Mouse (Mus musculus) heart, postnatal 0 days (tissue): ENCODE data around the gene Nt5m. TPM values are rescaled to one million over a fixed set of nuclear protein-coding genes. Genes with fewer than 3 reads are reported as not detected.

Source experiments
- ATAC-seq: fragments of 200-750 bp; cut with Nextera tagmentation; 2 replicates; pipeline ENCODE4 v1.8.0; 2017; ENCODE audit warnings: low read depth, moderate number of reproducible peaks, moderate library complexity; ENCODE audit not compliant: insufficient read depth
- DNase-seq: peaks from one replicate; pipeline ENCODE4 v3.0.0-alpha.2; 2016; ENCODE audit warnings: low spot score
- H3K27ac ChIP-seq: fragments of 300-500 bp; sonication (generic); 2 replicates; pipeline ENCODE4 v1.5.1; 2014; ENCODE audit warnings: low read depth, mild to moderate bottlenecking
- H3K27me3 ChIP-seq: fragments of 300-500 bp; sonication (generic); 2 replicates; pipeline ENCODE4 v1.6.1; 2014; ENCODE audit warnings: low read length, mixed read lengths; ENCODE audit not compliant: control insufficient read depth, insufficient read depth
- H3K36me3 ChIP-seq: fragments of 300-500 bp; sonication (generic); replicated peaks from 2 replicates; pipeline ENCODE4 v1.6.1; 2014; ENCODE audit warnings: low read length, mixed read lengths; ENCODE audit not compliant: control insufficient read depth, insufficient read depth
- H3K4me1 ChIP-seq: fragments of 300-500 bp; sonication (generic); 2 replicates; pipeline ENCODE4 v1.6.1; 2014; ENCODE audit warnings: antibody characterized with exemption; ENCODE audit not compliant: control insufficient read depth, insufficient read depth
- H3K4me2 ChIP-seq: fragments of 300-500 bp; sonication (generic); 2 replicates; pipeline ENCODE4 v1.6.1; 2014; ENCODE audit warnings: low read depth, mild to moderate bottlenecking, low read length, moderate library complexity
- H3K4me3 ChIP-seq: fragments of 300-500 bp; sonication (generic); 2 replicates; pipeline ENCODE4 v1.5.1; 2014; ENCODE audit warnings: low read depth, low read length
- H3K9ac ChIP-seq: fragments of 300-500 bp; sonication (generic); replicated peaks from 2 replicates; pipeline ENCODE4 v1.6.1; 2014; ENCODE audit warnings: low read depth, low read length, mixed read lengths
- H3K9me3 ChIP-seq: fragments of 300-500 bp; sonication (generic); replicated peaks from 2 replicates; pipeline ENCODE4 v1.6.1; 2016; ENCODE audit warnings: low read length; ENCODE audit not compliant: control insufficient read depth
- CTCF ChIP-seq: IDR thresholded peaks from 2 replicates; pipeline ENCODE4 v1.5.1; 2016; ENCODE audit warnings: antibody characterized with exemption, control low read depth, low read depth
- EP300 ChIP-seq: IDR thresholded peaks from 2 replicates; pipeline ENCODE4 v1.6.1; 2016; ENCODE audit warnings: antibody characterized with exemption, low read depth
- WGBS: fragments of 180-500 bp; shearing (Covaris S2); extraction: QIAGEN DNeasy Blood & Tissue Kit; methylation state at CpG from one replicate; pipeline ENCODE4 v1.1.7; 2014; 5-methylcytosine and 5-hydroxymethylcytosine counted together
- polyA plus RNA-seq: library from polyadenylated mRNA; unstranded; fragments of >200 nt; fragmentation: Nextera tagmentation; extraction: Ambion mirVana; gene quantifications from 2 replicates; pipeline ENCODE4 v1.2.1, GENCODE M21; 2015
- total RNA-seq: library from RNA; depleted of rRNA; stranded (reverse); fragments of >200 nt; gene quantifications from 2 replicates; pipeline ENCODE4 v1.2.3, GENCODE M21; 2014; ENCODE audit warnings: low replicate concordance

Nt5m gene
- total and polyA plus RNA-seq, 2 experiments from 2014 or later, result 42.3 to 63.1 TPM

DNA sequence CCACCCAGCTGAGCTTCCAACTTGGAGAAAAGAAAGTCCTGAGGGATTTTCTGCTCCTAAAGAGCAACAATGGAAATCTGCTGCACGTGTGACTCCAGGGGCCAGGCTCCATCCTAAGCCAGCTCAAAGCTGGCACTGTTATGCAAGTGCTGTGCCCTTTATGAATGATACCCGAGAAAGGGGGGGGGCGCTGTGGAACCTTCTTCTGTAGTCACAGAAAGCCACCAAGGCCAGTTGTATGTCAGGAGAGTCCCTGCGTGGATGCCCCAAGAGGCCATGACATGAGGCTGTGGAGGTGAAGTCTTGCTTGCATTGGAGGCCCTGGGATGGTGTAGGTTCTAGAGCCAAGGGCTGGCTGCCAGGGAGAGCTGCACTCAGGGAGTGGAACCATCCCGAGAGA is 48.9 kb downstream of the Nt5m start:
- H3K36me3 ChIP-seq, result no peaks in the 10 kb centered on the region
- no peak overlapping the region for H3K4me2 ChIP-seq
- no peak overlapping the region for H3K27ac ChIP-seq
- no peak for TF ChIP-seq CTCF
- TF ChIP-seq EP300, result no peak
- no peak for ATAC-seq
- H3K4me3 ChIP-seq, result no peak overlapping the region
- H3K9me3 ChIP-seq, result no peaks in the 10 kb centered on the region
- H3K4me1 ChIP-seq, result peaks cover 3% of the 10 kb centered on the region; the same call in 1 of the 2 replicates
- 71% methylated on average over 5 of the region's 5 CpGs for WGBS
- H3K9ac ChIP-seq, result no peak overlapping the region
- no peaks in the 10 kb centered on the region for H3K27me3 ChIP-seq
- DNase-seq, result no peak

GRCm38 (mm10) chr11:59891854-59892253 is 52.6 kb downstream of the Nt5m start:
- ATAC-seq (no peak), DNase-seq (no peak)
- TF ChIP-seq EP300, result no peak
- no peak overlapping the region for H3K4me2 ChIP-seq
- no peaks in the 10 kb centered on the region for H3K9me3 ChIP-seq
- H3K36me3 ChIP-seq, result no peaks in the 10 kb centered on the region
- no peak overlapping the region for H3K4me3 ChIP-seq
- 77% methylated on average over 6 of the region's 6 CpGs for WGBS
- no peak overlapping the region for H3K9ac ChIP-seq
- H3K4me1 ChIP-seq, result no peaks in the 10 kb centered on the region
- H3K27ac ChIP-seq, result no peak overlapping the region
- no peaks in the 10 kb centered on the region for H3K27me3 ChIP-seq

GRCm38 (mm10) chr11:59893153-59893788 is 54.0 kb downstream of the Nt5m start:
- Histone ChIP-seq H3K9me3 (no peaks in the 10 kb centered on the region), H3K4me2 (no peak overlapping the region), H3K27ac (no peak overlapping the region), H3K27me3 (no peaks in the 10 kb centered on the region), H3K9ac (no peak overlapping the region), H3K4me1 (peaks cover 8% of the 10 kb centered on the region; the same call in 1 of the 2 replicates), H3K4me3 (no peak overlapping the region), H3K36me3 (no peaks in the 10 kb centered on the region)
- TF ChIP-seq EP300 (no peak), CTCF (no peak)
- WGBS, result 67% methylated on average over 10 of the region's 10 CpGs
- ATAC-seq (no peak), DNase-seq (no peak)

DNA sequence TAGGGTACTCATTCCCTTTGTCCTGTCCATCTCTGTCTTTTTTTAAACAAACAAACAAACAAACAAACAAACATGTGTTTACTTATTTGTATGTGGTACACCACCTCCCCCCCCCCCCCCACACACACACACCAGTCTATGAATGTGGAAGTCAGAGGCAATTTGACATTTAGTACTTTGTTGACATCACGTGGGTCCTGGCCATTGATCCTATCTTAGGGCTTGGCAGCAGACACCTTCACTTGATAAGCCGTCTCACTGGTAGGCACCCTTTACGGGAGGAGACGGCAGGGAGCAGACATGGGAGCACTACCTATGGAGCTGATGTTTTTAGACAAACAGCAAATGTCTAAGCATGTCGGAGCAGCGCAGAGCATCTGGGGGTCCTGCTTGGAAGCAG is 55.7 kb downstream of the Nt5m start:
- Histone ChIP-seq H3K4me3 (no peak overlapping the region), H3K4me1 (peaks cover 16% of the 10 kb centered on the region), H3K36me3 (no peaks in the 10 kb centered on the region), H3K27me3 (no peaks in the 10 kb centered on the region), H3K27ac (no peak overlapping the region), H3K4me2 (no peak overlapping the region), H3K9me3 (no peaks in the 10 kb centered on the region), H3K9ac (no peak overlapping the region)
- TF ChIP-seq EP300 (no peak), CTCF (no peak)
- ATAC-seq, result no peak
- no peak for DNase-seq
- WGBS, result 42% methylated on average over 6 of the region's 6 CpGs

DNA sequence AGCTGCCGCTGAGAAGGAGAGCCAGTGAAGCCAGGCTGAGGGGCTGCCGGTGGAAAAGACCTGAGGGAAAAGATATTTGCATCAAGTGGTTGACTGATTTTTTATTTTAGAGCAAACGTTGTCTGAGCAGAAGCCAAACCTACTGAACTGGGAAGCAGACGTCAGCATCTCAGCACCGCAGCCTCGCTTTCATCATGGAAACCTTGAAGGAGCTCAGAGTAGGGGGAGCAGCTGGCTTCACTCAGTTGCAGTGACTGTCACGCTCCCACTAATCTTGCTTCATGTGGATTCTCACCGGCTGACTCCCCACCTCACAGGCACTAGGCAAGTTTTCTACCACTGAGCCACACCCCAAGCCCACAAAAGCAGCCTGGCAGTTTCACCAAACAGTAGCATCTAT is 56.1 kb downstream of the Nt5m start:
- Histone ChIP-seq H3K4me3 (no peak overlapping the region), H3K36me3 (no peaks in the 10 kb centered on the region), H3K4me2 (no peak overlapping the region), H3K9ac (no peak overlapping the region), H3K27ac (no peak overlapping the region), H3K27me3 (no peaks in the 10 kb centered on the region), H3K4me1 (peaks cover 20% of the 10 kb centered on the region), H3K9me3 (no peaks in the 10 kb centered on the region)
- 52% methylated on average over 8 of the region's 8 CpGs for WGBS
- no peak for TF ChIP-seq EP300
- no peak for TF ChIP-seq CTCF
- ATAC-seq (no peak), DNase-seq (no peak)

GRCm38 (mm10) chr11:59897981-59898599 is 58.8 kb downstream of the Nt5m start:
- Histone ChIP-seq H3K27ac (peak overlapping the region; percentile 36), H3K4me3 (no peak overlapping the region), H3K9me3 (no peaks in the 10 kb centered on the region), H3K4me2 (no peak overlapping the region), H3K36me3 (no peaks in the 10 kb centered on the region), H3K9ac (no peak overlapping the region), H3K27me3 (no peaks in the 10 kb centered on the region), H3K4me1 (peaks cover 33% of the 10 kb centered on the region)
- ATAC-seq, result peak; percentile 16; the same call in 1 of the 2 replicates
- 35% methylated on average over 11 of the region's 11 CpGs for WGBS
- TF ChIP-seq CTCF (no peak), EP300 (0 out of 2 replicates have a peak, but pooled peaks have one; percentile 52)
- DNase-seq, result peak; percentile 35
